Comparison of ENCODE assay signal across 14 mouse cellular contexts in genomic region chr10:27285098-27285860, GRCm38 (mm10).
A peak's percentile ranks its signal among the peaks of the same experiment; 100 is the strongest.
DNase-seq lines count a peak whose midpoint lies in the region; ATAC-seq and TF ChIP-seq lines count a peak whose summit lies in the region.
"Had no signal": no experiment of that assay in that cellular context is flagged by ENCODE, and none has a peak within 500 bp of the region (broad histone marks: within the 10 kb centered on the region; RNA-seq: fewer than 3 reads in every experiment).

No protein-coding gene starts in this region.

- no peak for TF ChIP-seq POLR2A in brain, embryonic 14.5 days (IDR thresholded peaks at IDR 0.05; ENCODE audit: borderline replicate concordance, extremely low read depth, insufficient read depth, insufficient read length, poor library complexity, severe bottlenecking)

- no peak overlapping the region for H3K4me3 ChIP-seq in forebrain, embryonic 11.5 days (ENCODE audit: low read depth, low read length)
- H3K4me3 ChIP-seq in forebrain, embryonic 13.5 days = no peak overlapping the region
- no peak overlapping the region for H3K4me3 ChIP-seq in hindbrain, embryonic 11.5 days (ENCODE audit: low read depth, low read length)
- H3K4me3 ChIP-seq in hindbrain, embryonic 16.5 days (ENCODE audit: low read length) = no peak overlapping the region
- H3K4me3 ChIP-seq: embryonic facial prominence, embryonic 15.5 days; limb, embryonic 12.5 days had no signal

- H3K4me2 ChIP-seq in forebrain, embryonic 11.5 days (ENCODE audit: low read depth, low read length, severe bottlenecking) = no peak overlapping the region
- H3K4me2 ChIP-seq in forebrain, embryonic 13.5 days = no peak overlapping the region
- H3K4me2 ChIP-seq in hindbrain, embryonic 11.5 days (replicated peaks; ENCODE audit: low read depth, low read length) = no peak overlapping the region
- no peak overlapping the region for H3K4me2 ChIP-seq in hindbrain, embryonic 16.5 days (ENCODE audit: low read length)
- H3K4me2 ChIP-seq: embryonic facial prominence, embryonic 15.5 days; limb, embryonic 12.5 days had no signal

- peak; percentile 46; the same call in 1 of the 2 replicates for ATAC-seq in forebrain, embryonic 11.5 days (replicated peaks; ENCODE audit: low FRiP score)
- no peak for ATAC-seq in forebrain, embryonic 13.5 days
- ATAC-seq in hindbrain, embryonic 11.5 days (ENCODE audit: low FRiP score) = peak; percentile 54; the same call in 1 of the 2 replicates
- ATAC-seq in hindbrain, embryonic 16.5 days = no peak
- no peak for ATAC-seq in frontal cortex, adult (ENCODE audit: low TSS enrichment)
- no peak for ATAC-seq in megakaryocyte progenitor cell, adult 5-6 weeks (replicated peaks; ENCODE audit: poor library complexity)
- ATAC-seq: Patski had no signal

- H3K9ac ChIP-seq in forebrain, embryonic 11.5 days (ENCODE audit: low read length) = no peak overlapping the region
- H3K9ac ChIP-seq in forebrain, embryonic 13.5 days = no peak overlapping the region
- H3K9ac ChIP-seq in hindbrain, embryonic 11.5 days (ENCODE audit: low read depth, low read length) = no peak overlapping the region
- H3K9ac ChIP-seq in hindbrain, embryonic 16.5 days (ENCODE audit: low read depth, low read length) = no peak overlapping the region
- H3K9ac ChIP-seq: embryonic facial prominence, embryonic 15.5 days; limb, embryonic 12.5 days had no signal

- DNase-seq in forebrain, embryonic 11.5 days (ENCODE audit: low spot score) = no peak
- peak; percentile 12 for DNase-seq in hindbrain, embryonic 11.5 days (ENCODE audit: low spot score)
- peak; percentile 44 for DNase-seq in brain, embryonic 14.5 days (ENCODE audit: low read depth)
- DNase-seq in hindlimb bud, embryonic 11.5 days (ENCODE audit: extremely low spot score, low read depth, low spot score) = peak; percentile 73
- DNase-seq: cerebellum, postnatal 14 days; kidney, postnatal 10 days had no signal

- no peaks in the 10 kb centered on the region for H3K9me3 ChIP-seq in forebrain, embryonic 11.5 days (ENCODE audit: control insufficient read depth, low read length)
- H3K9me3 ChIP-seq in forebrain, embryonic 13.5 days (replicated peaks) = no peaks in the 10 kb centered on the region
- no peaks in the 10 kb centered on the region for H3K9me3 ChIP-seq in hindbrain, embryonic 11.5 days (ENCODE audit: control insufficient read depth, low read length)
- no peaks in the 10 kb centered on the region for H3K9me3 ChIP-seq in hindbrain, embryonic 16.5 days (ENCODE audit: control insufficient read depth, low read length)
- H3K9me3 ChIP-seq: embryonic facial prominence, embryonic 15.5 days; limb, embryonic 12.5 days had no signal

- no peaks in the 10 kb centered on the region for H3K27me3 ChIP-seq in forebrain, embryonic 11.5 days (ENCODE audit: control insufficient read depth, insufficient read depth, low read length)
- H3K27me3 ChIP-seq in forebrain, embryonic 13.5 days = no peaks in the 10 kb centered on the region
- no peaks in the 10 kb centered on the region for H3K27me3 ChIP-seq in hindbrain, embryonic 11.5 days (ENCODE audit: control insufficient read depth, insufficient read depth, low read length)
- H3K27me3 ChIP-seq in hindbrain, embryonic 16.5 days (replicated peaks; ENCODE audit: control insufficient read depth, insufficient read depth, low read length) = no peaks in the 10 kb centered on the region
- H3K27me3 ChIP-seq: embryonic facial prominence, embryonic 15.5 days; limb, embryonic 12.5 days; Patski had no signal

- TF ChIP-seq CTCF in brain, embryonic 14.5 days (IDR thresholded peaks at IDR 0.05; ENCODE audit: borderline replicate concordance, extremely low read depth, insufficient read depth, insufficient read length) = no peak

- 63% methylated on average over 10 of the region's 10 CpGs for WGBS in forebrain, embryonic 11.5 days
- 51% methylated on average over 10 of the region's 10 CpGs for WGBS in forebrain, embryonic 13.5 days
- WGBS in hindbrain, embryonic 11.5 days = 57% methylated on average over 10 of the region's 10 CpGs
- WGBS in hindbrain, embryonic 16.5 days = 47% methylated on average over 10 of the region's 10 CpGs

- H3K36me3 ChIP-seq in forebrain, embryonic 11.5 days (ENCODE audit: control insufficient read depth, insufficient read depth, low read length) = no peaks in the 10 kb centered on the region
- H3K36me3 ChIP-seq in forebrain, embryonic 13.5 days (ENCODE audit: poor library complexity, severe bottlenecking) = no peaks in the 10 kb centered on the region
- H3K36me3 ChIP-seq in hindbrain, embryonic 11.5 days (ENCODE audit: control insufficient read depth, insufficient read depth, low read length) = no peaks in the 10 kb centered on the region
- no peaks in the 10 kb centered on the region for H3K36me3 ChIP-seq in hindbrain, embryonic 16.5 days (ENCODE audit: control insufficient read depth, insufficient read depth, low read length)
- H3K36me3 ChIP-seq: embryonic facial prominence, embryonic 15.5 days; limb, embryonic 12.5 days had no signal

- no peaks in the 10 kb centered on the region for H3K4me1 ChIP-seq in forebrain, embryonic 11.5 days (replicated peaks; ENCODE audit: control insufficient read depth, insufficient read depth, low read length)
- peaks cover 3% of the 10 kb centered on the region; the same call in 1 of the 2 replicates for H3K4me1 ChIP-seq in forebrain, embryonic 13.5 days
- no peaks in the 10 kb centered on the region for H3K4me1 ChIP-seq in hindbrain, embryonic 11.5 days (replicated peaks; ENCODE audit: control insufficient read depth, insufficient read depth, low read length)
- H3K4me1 ChIP-seq in hindbrain, embryonic 16.5 days (ENCODE audit: control insufficient read depth, insufficient read depth, low read depth, low read length) = no peaks in the 10 kb centered on the region
- H3K4me1 ChIP-seq: embryonic facial prominence, embryonic 15.5 days had no signal

- H3K27ac ChIP-seq in forebrain, embryonic 11.5 days (ENCODE audit: low read depth, low read length) = no peak overlapping the region
- H3K27ac ChIP-seq in forebrain, embryonic 13.5 days = no peak overlapping the region
- no peak overlapping the region for H3K27ac ChIP-seq in hindbrain, embryonic 11.5 days (ENCODE audit: low read depth, low read length)
- no peak overlapping the region for H3K27ac ChIP-seq in hindbrain, embryonic 16.5 days (ENCODE audit: low read depth, low read length)
- H3K27ac ChIP-seq: embryonic facial prominence, embryonic 15.5 days; limb, embryonic 12.5 days; macrophage had no signal

Comparison
In these comparisons a context has a peak if more than half of its experiments do, and no peak if none do; other contexts are left out.
1. ATAC-seq: peak in forebrain, embryonic 11.5 days (single experiment) and hindbrain, embryonic 11.5 days (single experiment); none in forebrain, embryonic 13.5 days (single experiment), hindbrain, embryonic 16.5 days (single experiment), frontal cortex, adult (single experiment) and megakaryocyte progenitor cell, adult 5-6 weeks (single experiment).